Mouse (Mus musculus) kidney, adult 2 months (tissue): ENCODE measurements around the gene Kirrel3.

ENCODE experiments used
- CTCF ChIP-seq: fragments of 200-500 bp; conservative IDR thresholded peaks from 2 replicates; pipeline ENCODE4 v1.5.1; 2011; ENCODE audit warnings: low read depth, mild to moderate bottlenecking, control low read depth, low read length, moderate library complexity, mixed read lengths; ENCODE audit not compliant: insufficient read depth, insufficient read length
- POLR2A ChIP-seq: fragments of 200-500 bp; IDR thresholded peaks from one replicate; pipeline ENCODE4 v1.6.1; 2011; ENCODE audit warnings: low read depth, low read length, control low read depth

- TF ChIP-seq POLR2A (no peak), CTCF (no peak)
These were observed 324.4 kb downstream of the Kirrel3 start for GRCm38 (mm10) chr9:34809993-34810513.
